Mouse (Mus musculus): ENCODE measurements at regions not wholly inside any gene's neighbourhood (a gene's known extent, or its start where the extent isn't known, plus 50 kb on each side); places are given as distances from the start of the nearest gene placed in this dataset.

- DNase-seq (ENCODE audit: extremely low read depth, low read depth, low spot score) = no peak
These were observed 157.6 kb upstream of the Cox10 start for GRCm38 (mm10) chr11:64236873-64237272.

DNA sequence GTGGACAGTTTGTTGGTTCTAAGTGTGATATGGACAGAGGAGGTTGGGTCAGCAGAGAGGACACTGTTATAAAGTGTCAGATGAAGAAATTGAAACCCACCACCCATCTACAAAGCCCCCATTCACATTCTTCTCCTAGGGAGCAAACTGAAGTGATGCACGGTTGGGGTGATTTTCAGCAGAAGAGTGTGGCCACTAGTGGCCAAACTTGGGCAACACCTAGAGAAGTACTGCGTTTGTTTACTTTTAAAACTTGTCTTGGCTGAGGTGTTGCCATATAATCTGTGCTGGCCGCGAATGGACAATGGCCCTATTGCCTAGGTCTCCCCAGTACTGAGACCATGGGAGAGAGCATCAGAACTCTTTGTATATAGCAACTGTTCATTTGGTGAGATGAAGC, 150.8 kb upstream of the Cox10 start:
- no peak for DNase-seq (ENCODE audit: extremely low read depth, low read depth, low spot score)

DNA sequence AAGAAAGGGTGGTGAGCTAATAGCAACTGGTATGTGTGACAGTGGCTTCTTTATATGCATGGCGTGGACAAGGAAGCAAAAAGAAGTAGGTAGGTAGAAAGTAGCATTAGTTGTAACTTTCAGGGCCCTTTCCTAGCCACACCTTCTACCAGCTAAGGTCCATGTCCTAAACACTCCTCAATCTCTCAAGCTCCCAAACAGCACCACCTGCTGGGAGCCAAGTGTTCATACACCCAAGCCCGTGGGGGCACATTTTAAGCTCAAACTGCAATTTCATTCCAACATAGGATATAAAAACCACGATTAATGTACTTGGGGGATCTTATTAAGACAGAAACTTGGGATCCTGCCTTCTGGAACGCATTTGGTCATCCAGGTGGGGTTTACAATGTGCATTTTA, 141.6 kb upstream of the Cox10 start:
- no peak for DNase-seq (ENCODE audit: extremely low read depth, low read depth, low spot score)

DNA sequence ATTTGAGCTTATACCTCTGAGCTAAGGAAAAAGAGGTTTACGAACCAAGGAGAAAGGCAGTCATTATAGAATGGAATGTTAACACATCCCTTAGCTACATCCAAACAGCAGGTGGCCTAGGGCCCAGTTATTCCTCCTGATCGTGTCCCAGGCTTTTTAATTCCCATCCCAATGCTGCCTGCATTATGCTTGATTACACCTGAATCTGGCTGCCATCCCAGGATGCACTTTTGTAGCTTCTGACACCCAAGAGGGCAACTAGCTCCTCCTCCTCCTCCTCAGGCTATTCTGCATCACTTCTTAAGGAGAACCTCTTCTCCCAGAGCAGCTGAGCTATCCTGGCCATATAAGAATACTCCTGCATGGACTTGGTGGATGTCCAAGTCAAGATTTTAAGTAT, 137.9 kb upstream of the Cox10 start:
- DNase-seq (ENCODE audit: extremely low read depth, low read depth, low spot score) = no peak

- DNase-seq (ENCODE audit: extremely low read depth, low read depth, low spot score) = peak; percentile 72
These were observed 131.6 kb upstream of the Cox10 start for GRCm38 (mm10) chr11:64210916-64211315.

DNA sequence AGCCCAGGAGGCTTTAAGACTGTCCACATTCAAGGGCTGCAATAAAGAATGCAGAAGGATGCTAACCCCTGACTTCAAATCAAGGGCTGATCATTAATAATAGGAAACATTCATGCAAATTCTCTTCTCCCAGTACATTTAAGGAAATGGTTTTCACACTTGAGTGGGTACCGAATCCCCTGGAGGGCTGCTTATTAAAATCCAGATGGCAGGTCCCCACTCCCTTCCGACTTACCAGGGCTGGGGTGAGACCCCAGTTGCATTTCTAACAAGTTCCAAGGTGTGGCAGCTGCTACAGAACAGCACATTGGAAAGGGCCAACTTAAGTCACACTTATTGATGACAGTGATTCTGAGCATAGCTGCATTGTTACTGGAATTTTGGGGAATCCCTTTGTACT, 129.0 kb upstream of the Cox10 start:
- DNase-seq (ENCODE audit: extremely low read depth, low read depth, low spot score) = no peak

DNA sequence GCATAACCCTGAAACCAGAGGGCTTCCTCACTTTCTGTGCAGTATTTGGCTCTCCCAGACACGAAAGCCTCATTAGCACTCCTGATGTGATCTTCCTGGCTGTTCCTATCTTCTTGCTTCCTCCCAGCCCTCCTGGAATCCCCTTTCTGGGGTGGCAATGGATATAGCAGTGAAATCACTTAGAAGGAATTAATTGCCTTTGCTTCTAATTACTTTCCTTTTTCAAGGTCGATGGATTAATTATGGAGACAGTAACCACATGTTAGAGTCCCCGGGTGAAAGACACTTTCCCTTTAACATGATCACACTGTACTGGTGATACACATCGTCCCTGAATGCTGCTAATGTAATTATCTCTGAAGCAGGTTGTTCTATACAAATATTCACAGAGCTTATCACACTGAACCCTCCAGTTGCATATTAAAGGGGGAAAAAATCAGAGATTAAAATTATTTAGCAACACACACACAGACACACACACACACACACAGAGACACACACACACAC, 128.1 kb upstream of the Cox10 start:
- no peak for DNase-seq (ENCODE audit: extremely low read depth, low read depth, low spot score)

GRCm38 (mm10) chr11:64206155-64206554, 126.9 kb upstream of the Cox10 start:
- no peak for DNase-seq (ENCODE audit: extremely low read depth, low read depth, low spot score)

DNA sequence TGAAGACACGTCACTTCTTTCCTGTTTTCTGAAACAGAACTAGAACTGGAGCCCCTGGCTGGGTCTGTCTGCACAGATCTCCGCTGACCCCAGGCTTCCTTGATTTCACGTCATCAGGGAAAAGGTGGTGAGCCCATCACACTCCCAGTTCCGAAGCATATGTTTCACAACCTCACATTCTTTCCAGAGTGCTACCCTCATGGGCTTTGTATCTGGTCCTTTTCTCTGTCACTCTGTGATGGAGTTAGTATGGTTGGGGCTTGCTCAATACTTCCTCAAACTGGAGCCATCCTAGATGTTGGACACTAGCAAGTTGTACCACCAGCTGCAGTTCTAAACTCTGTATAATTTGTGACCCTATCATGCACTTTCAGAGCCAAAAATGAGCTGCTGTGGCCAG, 125.8 kb upstream of the Cox10 start:
- no peak for DNase-seq (ENCODE audit: extremely low read depth, low read depth, low spot score)

GRCm38 (mm10) chr11:64204305-64204704, 125.0 kb upstream of the Cox10 start:
- DNase-seq (ENCODE audit: extremely low read depth, low read depth, low spot score) = no peak

DNA sequence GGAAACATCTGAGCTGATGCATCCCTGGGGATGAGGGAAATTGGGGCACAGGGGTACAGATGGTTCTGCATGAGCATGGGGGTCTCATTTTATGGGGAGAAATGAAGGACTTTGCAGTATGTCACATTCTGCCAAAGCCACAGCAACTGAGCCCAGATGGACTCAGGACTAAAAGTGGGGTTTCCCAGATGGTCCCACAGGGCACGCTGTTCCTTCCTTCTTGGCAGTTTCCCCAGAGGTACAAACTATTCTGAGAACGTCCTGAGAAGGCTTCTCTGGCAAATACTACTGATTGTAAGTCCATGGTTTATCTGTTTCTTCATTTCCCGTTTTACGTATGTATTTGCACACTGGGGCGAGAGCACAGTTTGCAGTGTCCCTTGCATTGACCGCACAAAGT, 121.6 kb upstream of the Cox10 start:
- no peak for DNase-seq (ENCODE audit: extremely low read depth, low read depth, low spot score)

DNA sequence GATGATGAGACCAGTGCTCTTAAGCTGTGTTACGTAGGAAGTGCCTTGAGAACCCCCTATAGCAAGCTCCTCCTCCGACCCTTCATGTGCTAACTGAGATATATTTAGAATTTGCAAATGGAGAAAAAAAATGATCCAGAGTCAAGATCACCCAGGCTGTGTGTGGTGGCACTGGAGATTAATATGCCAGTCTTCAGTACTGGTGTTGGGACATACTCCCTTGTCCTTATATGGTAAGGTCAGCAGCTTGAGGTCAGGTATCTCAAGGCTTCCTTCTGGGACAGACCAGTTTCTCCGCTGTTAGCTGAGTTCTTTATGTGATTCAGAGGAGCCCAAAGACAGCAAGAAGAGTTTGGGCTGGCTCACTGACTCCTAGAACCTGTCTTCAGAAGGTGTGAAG, 116.0 kb upstream of the Cox10 start:
- DNase-seq (ENCODE audit: extremely low read depth, low read depth, low spot score) = no peak

GRCm38 (mm10) chr11:64188701-64189100, 109.4 kb upstream of the Cox10 start:
- DNase-seq (ENCODE audit: extremely low read depth, low read depth, low spot score) = no peak

- DNase-seq (ENCODE audit: extremely low read depth, low read depth, low spot score) = no peak
These were observed 108.5 kb upstream of the Cox10 start for GRCm38 (mm10) chr11:64187488-64188444.

- DNase-seq (ENCODE audit: extremely low read depth, low read depth, low spot score) = no peak
These were observed 107.7 kb upstream of the Cox10 start for GRCm38 (mm10) chr11:64187007-64187406.

DNA sequence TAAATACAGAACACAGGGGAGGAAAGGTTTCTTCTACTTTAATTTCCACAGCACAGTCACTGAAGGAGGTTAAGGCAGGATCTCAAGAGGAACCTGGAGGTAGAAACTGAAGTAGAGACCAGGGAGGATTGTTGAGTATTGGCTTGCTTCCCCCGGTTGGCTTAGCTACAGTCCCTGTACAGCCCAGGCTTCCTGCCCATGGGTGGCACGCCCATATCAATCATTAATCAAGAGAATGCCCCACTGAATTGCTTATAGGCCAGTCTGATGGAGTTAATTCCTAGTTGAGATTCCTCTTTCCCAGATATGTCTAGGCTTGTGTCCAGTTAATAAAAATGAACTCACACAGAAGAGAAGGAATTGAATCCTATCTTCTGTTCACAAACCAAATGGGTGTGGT, 107.3 kb upstream of the Cox10 start:
- no peak for DNase-seq (ENCODE audit: extremely low read depth, low read depth, low spot score)

- DNase-seq (ENCODE audit: extremely low read depth, low read depth, low spot score) = no peak
These were observed 100.8 kb upstream of the Cox10 start for GRCm38 (mm10) chr11:64180036-64180435.

DNA sequence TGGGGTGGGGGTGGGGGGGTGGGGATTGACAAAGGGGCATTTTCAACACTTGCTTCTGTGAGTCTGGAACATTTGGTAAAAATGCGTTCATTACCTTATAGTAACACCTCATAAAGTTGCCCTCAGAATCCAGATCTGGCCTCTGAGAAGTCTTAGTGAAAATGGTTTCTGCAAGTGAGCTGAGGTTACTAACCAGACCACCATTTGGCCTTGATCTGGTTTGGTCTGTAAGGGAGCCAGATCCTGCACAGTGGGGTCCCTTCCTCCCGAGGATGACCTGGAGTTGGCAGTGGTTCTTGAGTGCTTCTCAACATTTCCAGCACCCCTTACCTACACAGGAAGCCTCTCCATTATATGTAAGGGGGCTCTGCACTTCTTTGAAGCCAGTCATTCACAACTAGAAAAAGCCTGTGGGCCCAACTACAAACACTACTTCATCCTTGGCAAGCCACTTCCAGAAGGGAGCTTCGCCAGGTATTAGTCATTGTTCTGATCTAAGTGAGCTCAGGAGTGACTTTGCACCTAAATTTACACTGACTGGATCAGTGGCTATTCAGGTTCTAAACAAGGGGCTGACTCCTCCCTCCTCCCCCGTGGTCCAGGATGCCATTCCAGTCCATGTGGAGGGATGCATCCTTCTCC, 94.3 kb upstream of the Cox10 start:
- no peak for DNase-seq (ENCODE audit: extremely low read depth, low read depth, low spot score)

GRCm38 (mm10) chr11:64172926-64173325, 93.7 kb upstream of the Cox10 start:
- DNase-seq (ENCODE audit: extremely low read depth, low read depth, low spot score) = no peak

DNA sequence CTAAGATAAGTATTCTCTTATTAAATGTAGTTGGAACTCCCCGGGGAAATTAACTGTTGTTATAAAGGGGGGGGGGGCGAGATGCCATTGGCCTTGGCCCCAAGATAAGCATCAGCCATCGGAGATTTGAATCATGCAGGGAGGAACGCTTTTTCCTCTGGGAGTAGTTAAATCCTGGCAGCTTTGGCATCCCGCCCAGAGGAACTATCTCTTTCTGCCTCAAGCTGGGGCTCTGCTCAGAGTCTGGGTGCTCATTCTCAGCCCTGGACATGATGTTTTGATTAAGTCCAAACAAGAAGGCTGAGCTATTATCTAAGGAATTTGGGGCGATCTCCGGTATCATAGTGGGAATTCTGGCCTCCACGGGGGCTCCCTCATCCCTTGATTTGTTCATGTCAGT, 89.4 kb upstream of the Cox10 start:
- no peak for DNase-seq (ENCODE audit: extremely low read depth, low read depth, low spot score)

GRCm38 (mm10) chr11:64164796-64165195, 85.5 kb upstream of the Cox10 start:
- DNase-seq (ENCODE audit: extremely low read depth, low read depth, low spot score) = no peak

DNA sequence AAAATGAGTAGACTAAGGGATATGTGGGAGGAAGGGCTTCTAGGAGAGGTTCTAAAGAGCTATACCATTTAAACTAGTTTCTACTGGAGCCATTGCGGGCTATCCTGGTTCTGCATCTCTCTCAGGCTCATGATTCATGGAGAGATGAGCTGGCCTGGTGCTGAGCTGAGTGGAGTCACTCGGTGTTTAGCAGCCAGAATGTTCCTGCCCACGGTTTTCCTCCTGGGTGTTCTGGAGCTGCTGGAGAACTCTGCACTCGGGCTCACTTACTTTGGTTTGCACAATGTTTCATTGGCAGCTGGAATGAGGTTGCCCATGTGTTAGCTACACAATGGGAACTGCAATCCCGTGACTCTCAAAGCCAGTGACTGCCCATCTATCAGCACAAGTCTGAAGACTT, 79.0 kb upstream of the Cox10 start:
- DNase-seq (ENCODE audit: extremely low read depth, low read depth, low spot score) = no peak

Data from fat pad, adult 2 months (tissue).